Mouse (Mus musculus) Patski (cell line): ENCODE data around the gene Klhl29. TPM values are rescaled to one million over a fixed set of nuclear protein-coding genes. Genes with fewer than 3 reads are reported as not detected.

Experiments used
- ATAC-seq: fragments of 100-300 bp; one replicate; pipeline ENCODE4 v1.8.0; 2021
- CTCF ChIA-PET: fragments of 350-600 bp; sonication (Branson Sonifier 250); formaldehyde crosslinking; loops from one replicate; lab custom pipeline; 2022; ENCODE audit warnings: inconsistent platforms; lab: Charles Lee
- POLR2A ChIA-PET: fragments of 350-600 bp; sonication (Branson Sonifier 250); formaldehyde crosslinking; loops from one replicate; lab custom pipeline; 2022; ENCODE audit warnings: antibody characterized with exemption, inconsistent platforms; lab: Charles Lee
- DNase-seq: peaks from one replicate; pipeline ENCODE4 v3.0.0-alpha.2; 2011; ENCODE audit warnings: low read depth, low spot score
- H3K27me3 ChIP-seq: fragments of 371-371 bp; one replicate; pipeline ENCODE4 v1.5.1; 2021
- CTCF ChIP-seq: fragments of 100-300 bp; IDR thresholded peaks from one replicate; pipeline ENCODE4 v1.5.1; 2021
- in situ Hi-C: fragments of 300-500 bp; cut with MboI; formaldehyde crosslinking; loops from 3 replicates; pipeline ENCODE4 v1.11.1; 2018; ENCODE audit warnings: low pct_unique_long_range_greater_than_20kb, mixed read lengths
- polyA plus RNA-seq: library from polyadenylated mRNA; unstranded; gene quantifications from one replicate; pipeline ENCODE4 v1.2.3, GENCODE M21; 2021

Gene Klhl29
- polyA plus RNA-seq, 1 experiment from 2014 or later = 16.8 TPM

DNA sequence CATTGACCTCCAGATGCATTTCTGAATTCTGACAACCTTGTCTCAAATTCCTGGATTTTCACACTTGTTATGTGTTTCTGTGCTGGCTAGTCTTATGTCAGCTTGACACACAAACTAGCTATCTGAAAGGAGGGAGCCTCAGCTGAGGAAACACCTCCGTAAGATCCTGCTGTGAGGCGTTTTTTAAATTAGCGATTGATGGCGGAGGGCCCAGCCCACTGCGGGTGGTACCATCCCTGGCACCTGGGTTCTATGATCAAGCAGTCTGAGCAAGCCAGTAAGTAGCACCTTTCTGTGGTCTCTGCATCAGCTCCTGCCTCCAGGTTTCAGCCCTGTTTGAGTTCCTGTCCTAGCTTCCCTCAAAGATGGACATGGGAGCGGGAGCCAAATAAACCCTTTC, 131.6 kb downstream of the Klhl29 start:
- no peak for TF ChIP-seq CTCF
- DNase-seq (no peak), ATAC-seq (no peak)
- ChIA-PET POLR2A (no interaction called here), CTCF (no interaction called here)
- in situ Hi-C loops = no loop called here
- no peaks in the 10 kb centered on the region for H3K27me3 ChIP-seq

DNA sequence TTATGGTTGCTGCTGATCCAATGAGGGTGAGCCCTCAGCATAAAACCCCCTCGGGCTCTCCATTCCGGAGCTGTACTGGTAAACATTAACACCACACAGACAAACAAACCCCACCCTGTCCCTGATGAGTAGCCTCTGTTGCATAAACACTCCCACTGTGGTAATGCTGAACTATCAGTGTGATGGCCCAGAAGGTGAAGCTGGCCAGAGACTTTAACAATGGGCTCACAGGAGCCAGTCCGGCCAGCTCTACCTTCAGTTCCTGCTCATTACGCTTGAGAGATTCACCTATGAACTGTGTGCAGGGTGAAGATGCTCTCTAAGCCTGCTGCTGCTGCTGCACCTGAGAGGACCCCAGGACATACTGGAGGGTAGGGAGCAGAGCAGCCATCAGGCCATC, 132.0 kb downstream of the Klhl29 start:
- ATAC-seq (no peak), DNase-seq (no peak)
- ChIA-PET CTCF (no interaction called here), POLR2A (no interaction called here)
- in situ Hi-C loops = no loop called here
- TF ChIP-seq CTCF = no peak
- no peaks in the 10 kb centered on the region for H3K27me3 ChIP-seq

DNA sequence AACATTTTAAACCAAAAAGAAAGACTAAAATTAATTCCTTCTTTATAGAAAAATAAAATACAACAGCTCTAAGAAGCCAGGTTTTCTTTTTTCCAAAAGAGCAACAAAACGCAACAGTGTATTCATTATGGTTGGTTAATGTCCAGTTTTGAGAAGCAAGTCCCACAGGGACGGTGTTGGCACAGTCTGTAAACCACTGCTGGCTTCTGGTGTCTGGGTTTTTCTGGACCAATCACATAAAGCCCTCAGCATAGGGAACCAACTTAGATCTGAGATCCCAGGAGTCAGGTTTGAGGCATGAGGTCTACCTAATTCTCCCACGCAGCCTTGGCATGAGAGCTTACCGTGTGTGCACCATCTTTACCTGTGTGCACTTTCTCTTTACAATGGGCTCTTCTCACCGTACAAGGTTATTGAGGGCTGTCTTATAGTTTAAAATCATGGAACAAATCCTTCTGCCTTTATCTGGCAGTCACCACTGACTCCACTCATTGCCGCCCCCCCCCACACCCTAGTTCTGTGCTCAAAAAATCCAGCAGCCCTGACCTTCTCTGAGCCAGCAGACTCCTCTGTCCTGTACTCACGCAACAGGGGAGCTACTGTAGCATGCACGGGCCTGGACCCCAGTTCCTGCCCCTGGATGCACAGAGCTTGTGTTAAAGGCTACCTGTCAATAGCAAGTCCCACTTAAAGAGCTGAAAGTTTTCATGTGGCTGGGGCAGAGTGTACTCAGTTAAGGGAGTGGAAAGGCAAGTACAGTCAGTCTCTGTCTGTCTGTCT, 132.7 kb downstream of the Klhl29 start:
- ChIA-PET POLR2A (no interaction called here), CTCF (no interaction called here)
- TF ChIP-seq CTCF = no peak
- in situ Hi-C loops = no loop called here
- no peaks in the 10 kb centered on the region for H3K27me3 ChIP-seq
- ATAC-seq (no peak), DNase-seq (no peak)

DNA sequence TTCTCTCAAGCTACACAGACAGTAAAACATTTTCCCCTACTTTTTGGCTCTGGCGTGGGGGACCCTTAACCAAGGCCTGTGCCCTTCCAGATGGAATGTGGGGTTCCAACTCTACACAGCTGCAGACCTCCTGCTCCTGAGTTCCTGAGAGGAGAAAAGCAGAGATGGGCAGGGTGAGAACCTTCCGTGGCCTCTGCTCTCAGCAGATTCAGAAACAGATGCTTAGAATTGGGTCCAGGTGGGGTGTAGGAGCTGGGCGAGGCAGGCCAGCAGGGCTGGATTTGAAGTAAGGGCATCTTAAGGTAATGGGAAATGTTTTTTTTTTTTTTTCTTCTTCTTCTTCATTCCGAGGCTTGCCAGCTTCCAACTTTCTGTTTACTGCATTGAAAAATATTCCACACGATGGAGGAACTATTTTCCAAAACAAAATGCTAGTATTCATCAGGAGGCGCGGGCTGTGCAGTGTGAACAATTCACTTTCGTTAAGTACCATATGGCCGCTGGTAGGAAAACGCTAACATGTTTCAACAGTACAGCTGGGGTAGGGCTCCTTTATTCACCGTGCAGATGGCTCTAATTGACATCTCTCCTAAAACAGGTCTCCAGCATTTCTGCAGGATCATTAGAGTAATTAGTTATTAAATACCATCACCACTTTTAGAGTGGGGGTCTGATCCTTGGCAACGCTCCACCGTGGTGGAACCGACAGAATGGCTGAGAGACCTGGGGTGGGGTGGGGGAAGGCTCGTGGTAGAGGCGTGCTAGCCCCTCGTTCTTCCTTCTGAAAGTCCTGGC, 135.8 kb downstream of the Klhl29 start:
- in situ Hi-C loops = no loop called here
- POLR2A ChIA-PET = no interaction called here
- ATAC-seq = no peak
- no peaks in the 10 kb centered on the region for H3K27me3 ChIP-seq
- TF ChIP-seq CTCF = no peak
- CTCF ChIA-PET = no interaction called here
- DNase-seq = no peak

DNA sequence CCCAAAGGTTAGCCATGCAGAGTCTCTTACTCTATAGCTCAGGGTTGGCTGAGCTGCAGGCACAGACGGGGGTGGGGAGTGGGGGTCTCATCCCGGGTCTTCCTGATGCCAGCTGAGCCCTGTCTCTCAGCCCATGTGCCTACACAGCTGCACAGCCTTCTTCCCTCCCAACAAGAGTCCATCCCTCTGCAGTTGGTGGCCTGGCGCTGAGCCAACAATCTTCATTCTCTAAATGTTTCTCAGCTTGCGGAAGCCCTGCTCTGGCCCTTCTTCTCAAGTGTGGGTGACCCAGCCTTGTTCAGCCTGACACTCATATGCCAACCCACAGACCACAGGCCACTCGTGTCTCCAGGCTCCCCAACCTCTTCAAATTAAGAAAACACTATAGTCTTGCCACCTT, 138.4 kb downstream of the Klhl29 start:
- in situ Hi-C loops = no loop called here
- ChIA-PET POLR2A (no interaction called here), CTCF (no interaction called here)
- H3K27me3 ChIP-seq = no peaks in the 10 kb centered on the region
- ATAC-seq = peak; percentile 83
- no peak for TF ChIP-seq CTCF
- DNase-seq = peak; percentile 68

DNA sequence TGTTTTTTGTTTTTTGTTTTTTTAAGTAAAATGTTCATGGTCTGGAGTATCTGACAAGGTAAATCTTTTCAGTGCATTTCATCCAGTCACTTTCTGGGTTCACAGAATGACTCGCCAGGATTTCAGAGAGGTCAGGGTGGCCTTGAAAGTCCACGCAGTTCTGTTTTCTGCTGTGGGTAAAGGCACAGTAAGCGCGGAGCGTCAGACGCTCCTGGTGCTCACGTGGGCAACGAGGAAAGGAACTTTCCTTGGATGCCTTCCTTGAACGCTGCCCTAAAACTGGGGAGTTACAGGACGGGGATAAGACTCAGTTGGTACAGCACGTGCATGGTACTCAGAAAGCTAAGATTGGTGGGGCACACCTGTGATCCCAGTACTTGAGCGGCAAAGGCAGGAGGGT, 139.9 kb downstream of the Klhl29 start:
- ATAC-seq (no peak), DNase-seq (no peak)
- no peaks in the 10 kb centered on the region for H3K27me3 ChIP-seq
- POLR2A ChIA-PET = no interaction called here
- no peak for TF ChIP-seq CTCF
- in situ Hi-C loops = no loop called here
- CTCF ChIA-PET = no interaction called here

DNA sequence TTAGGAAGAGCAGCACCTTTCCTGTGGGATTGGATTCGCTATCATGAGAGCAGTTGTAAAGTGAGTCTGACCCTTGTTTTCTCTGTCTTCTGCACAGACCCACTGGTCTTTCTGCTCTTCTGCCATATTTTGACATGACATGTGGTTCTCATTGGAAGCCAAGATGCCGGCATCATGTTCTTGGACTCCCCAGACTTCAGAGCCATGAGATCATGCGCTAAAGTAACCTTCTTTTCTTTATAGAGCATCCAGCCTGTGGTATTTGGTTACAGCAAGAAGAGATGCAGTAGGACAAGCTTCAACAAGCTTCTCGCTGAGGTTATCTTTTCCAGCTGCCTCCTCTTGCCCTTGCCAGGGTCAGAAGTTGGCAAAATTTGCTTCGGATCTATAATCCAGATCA, 145.0 kb downstream of the Klhl29 start:
- POLR2A ChIA-PET = no interaction called here

DNA sequence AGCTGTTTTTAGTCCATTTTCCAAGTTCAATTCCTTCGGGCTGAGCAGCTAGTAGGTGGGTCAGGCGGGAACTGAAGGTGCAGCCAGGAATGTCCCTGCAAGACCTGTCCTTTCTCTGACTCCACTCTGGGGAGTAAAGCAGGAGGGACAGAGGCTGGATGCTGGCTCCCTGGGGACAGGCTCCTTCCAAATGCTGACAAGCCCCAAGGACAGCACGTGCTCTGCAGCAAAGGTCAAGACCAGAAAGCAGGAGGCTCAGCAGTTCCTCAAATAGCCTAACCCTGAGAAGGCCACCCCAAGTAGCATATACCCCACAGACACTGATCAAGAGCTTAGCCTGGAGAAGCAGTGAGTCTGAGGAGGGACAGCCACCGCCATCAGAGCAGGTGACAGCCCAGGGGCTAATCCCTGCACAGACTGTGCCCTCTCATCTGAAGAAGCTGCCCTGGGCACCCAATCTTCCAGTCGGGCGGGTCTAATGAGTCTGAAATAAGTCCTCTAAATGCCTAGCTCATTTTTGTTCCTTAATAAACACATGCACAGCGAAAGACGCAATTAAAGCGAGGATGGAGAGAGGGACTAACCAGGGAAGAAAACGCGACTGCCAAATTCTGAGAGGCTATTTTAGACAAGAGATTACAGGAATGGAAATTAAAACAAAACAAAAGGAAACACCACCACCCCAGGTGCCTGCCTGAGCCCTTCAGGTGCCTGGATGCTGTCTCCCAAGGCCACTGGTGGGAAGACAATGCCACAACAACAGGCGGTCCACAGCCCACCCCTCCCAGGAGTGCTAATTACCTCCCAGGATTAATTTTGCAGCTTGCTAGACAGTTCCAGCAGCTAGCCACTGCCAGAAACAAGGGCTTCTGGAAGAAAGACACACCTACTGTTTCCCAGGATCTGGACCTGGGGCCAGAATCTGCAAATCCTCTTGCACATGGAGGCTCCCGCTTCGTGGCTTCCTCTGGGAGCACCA, 148.5 kb downstream of the Klhl29 start:
- no peak for TF ChIP-seq CTCF
- DNase-seq (no peak), ATAC-seq (no peak)
- H3K27me3 ChIP-seq = no peaks in the 10 kb centered on the region
- ChIA-PET CTCF (no interaction called here), POLR2A (no interaction called here)
- in situ Hi-C loops = no loop called here

More for the DNA sequence above, 145.0 kb downstream of the Klhl29 start:
- no peaks in the 10 kb centered on the region for H3K27me3 ChIP-seq
- in situ Hi-C loops = no loop called here
- DNase-seq (no peak), ATAC-seq (no peak)
- CTCF ChIA-PET = no interaction called here
- no peak for TF ChIP-seq CTCF

DNA sequence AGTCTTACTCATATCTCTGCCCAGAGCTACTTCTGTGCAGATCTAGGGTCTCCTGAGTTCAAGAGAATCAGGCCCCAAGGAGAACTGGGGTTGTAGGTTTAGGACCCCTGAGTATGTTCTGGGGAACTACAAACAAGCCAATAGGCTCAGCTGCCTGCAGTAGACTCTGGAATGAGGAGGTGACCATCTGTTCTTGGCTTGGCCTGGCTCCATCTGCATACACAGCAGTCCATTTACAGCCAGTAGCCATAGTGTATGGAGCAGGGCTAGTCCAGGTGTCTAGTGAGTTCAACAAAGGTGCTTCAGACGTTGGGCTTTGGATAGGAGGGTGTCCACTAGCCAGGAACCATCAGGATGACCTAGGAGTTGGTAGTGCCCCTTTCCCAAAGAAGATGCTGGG, 151.9 kb downstream of the Klhl29 start:
- DNase-seq (no peak), ATAC-seq (no peak)
- no peaks in the 10 kb centered on the region for H3K27me3 ChIP-seq
- ChIA-PET POLR2A (no interaction called here), CTCF (no interaction called here)
- no peak for TF ChIP-seq CTCF
- in situ Hi-C loops = no loop called here

DNA sequence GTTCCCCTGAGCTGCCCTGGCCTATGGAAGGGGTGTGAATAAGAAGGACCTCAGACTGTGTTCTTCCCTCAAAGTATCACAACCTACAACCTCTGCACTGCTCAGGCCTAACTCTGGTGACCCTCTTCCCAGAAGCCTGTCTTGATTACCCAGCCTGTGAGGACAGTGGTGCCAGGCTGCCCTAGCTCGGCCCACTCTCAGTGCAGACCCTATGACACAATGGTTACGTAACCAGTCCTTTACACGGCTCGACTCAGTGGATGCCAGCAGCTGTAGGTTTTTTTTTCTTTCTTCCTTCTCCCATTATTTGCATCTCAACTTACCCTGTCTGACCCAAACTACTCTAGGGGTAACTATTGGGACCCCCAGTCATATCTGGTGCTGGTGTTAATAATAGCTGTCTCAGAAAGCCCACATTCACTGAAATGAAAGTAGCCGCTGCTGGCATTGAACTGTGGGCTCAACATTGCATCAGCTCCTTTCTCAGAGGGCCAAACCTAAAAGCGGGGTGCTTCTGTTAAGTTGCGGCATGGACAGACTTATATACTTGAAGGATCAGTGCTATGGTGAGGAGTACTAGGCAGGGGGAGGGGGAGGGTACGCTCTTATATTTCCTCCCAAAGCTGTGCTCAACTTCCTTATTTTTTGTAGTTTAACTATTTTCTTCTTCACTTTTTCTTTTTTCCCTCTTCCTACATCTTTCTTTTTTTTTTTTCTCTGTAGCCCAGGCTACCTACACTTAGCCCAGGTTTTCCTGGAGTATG, 152.9 kb downstream of the Klhl29 start:
- POLR2A ChIA-PET = no interaction called here
- in situ Hi-C loops = no loop called here
- TF ChIP-seq CTCF = no peak
- DNase-seq (no peak), ATAC-seq (no peak)
- no peaks in the 10 kb centered on the region for H3K27me3 ChIP-seq
- CTCF ChIA-PET = no interaction called here
